Mouse (Mus musculus): ENCODE measurements around the gene Itsn1. TPM values are rescaled to one million over a fixed set of nuclear protein-coding genes. Genes with fewer than 3 reads are reported as not detected.

The Itsn1 gene
- polyA plus RNA-seq (2017; shearing (Covaris generic)), result 1 to 10 TPM; 2.1 to 3.0 TPM

DNA sequence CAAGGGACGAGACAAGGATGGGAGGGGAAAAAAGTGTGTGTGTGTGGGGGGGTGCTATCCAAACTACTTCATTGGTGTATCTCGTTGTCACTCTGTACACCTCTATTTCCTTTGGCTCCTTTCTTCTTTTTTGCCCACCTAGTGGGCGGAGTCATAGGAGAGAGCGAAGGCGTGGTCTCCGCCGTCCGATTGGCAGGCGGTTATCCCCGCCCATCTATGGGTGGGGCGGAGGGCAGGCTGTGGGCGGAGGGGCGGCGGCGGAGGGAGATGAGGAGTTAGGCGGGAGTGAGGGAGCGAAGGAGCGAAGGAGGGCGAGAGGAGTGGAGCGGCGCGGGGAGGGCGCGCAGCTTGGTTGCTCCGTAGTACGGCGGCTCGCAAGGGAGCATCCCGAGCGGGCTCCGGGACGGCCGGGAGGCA is at the start of gene Itsn1:
TSS of gene Itsn1 (plus strand) at position 216 of the 417 bp plus-strand sequence.

DNA sequence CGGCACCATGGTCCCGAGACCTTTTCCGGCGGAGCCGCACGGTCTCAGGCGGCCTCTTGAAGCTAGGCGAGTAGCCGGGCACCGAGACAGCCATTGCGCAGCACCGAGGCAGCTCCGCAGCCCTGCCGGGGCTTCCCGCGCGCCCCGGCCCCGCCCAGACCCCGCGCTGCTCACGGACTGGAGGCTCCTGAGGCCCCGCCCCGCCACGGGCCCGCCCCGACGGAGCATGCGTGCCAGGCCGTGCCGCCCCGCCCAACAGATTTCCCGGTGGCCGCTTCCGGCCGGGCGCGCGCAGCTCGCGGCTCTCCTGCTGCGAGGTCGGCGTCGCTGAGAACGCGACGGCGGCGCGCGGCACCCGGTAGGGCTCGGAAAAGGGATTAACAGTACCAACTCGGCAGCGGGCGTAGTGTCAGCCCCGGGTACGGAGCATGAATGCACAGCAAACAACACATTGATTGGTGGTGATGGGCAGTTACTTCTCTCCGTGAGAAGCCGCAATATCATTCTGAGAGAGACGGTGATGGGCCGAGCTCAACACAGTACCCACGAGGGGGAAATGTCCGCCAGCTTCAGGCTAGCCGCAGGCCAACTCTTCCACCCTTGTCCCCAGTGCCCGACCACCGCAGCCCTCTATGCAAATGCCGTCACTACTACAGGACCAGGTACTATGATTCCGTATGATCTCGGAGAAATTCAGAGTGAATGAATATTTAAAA is 40.3 kb upstream of the Itsn1 start, which contains the start of gene Donson:
TSS of gene Donson (minus strand) at position 152 of the 716 bp plus-strand sequence.

GRCm38 (mm10) chr16:91728123-91729065 is 687 bp upstream of the Itsn1 start, which contains the start of gene Cryzl1:
Gene Cryzl1, minus strand, starts transcription at chr16:91728975.

Other genes with a start within 250 kb of the Itsn1 start
- 100 to 1,000 TPM in 1 of 2 experiments, 10 to 100 TPM in 1; 92.5 to 155 TPM for gene Ifnar1, start 244.0 kb upstream of the Itsn1 start, polyA plus RNA-seq (2017; shearing (Covaris generic))
- gene Ifngr2, start 182.2 kb upstream of the Itsn1 start, polyA plus RNA-seq (2017; shearing (Covaris generic)), result 10 to 100 TPM; 38.0 to 71.5 TPM
- gene Tmem50b, start 131.5 kb upstream of the Itsn1 start, polyA plus RNA-seq (2017; shearing (Covaris generic)), result 10 to 100 TPM; 36.0 to 42.7 TPM
- 1 to 10 TPM; 1.4 to 2.1 TPM for gene Dnajc28, start 110.3 kb upstream of the Itsn1 start, polyA plus RNA-seq (2017; shearing (Covaris generic))
- 10 to 100 TPM; 64.2 to 100.0 TPM for gene Gart, start 82.3 kb upstream of the Itsn1 start, polyA plus RNA-seq (2017; shearing (Covaris generic))
- gene Son, start 81.8 kb upstream of the Itsn1 start, polyA plus RNA-seq (2017; shearing (Covaris generic)), result 100 to 1,000 TPM; 121 to 130 TPM
- 10 to 100 TPM; 71.1 to 75.7 TPM for gene Donson, start 40.5 kb upstream of the Itsn1 start, polyA plus RNA-seq (2017; shearing (Covaris generic))
- gene Cryzl1, start 306 bp upstream of the Itsn1 start, polyA plus RNA-seq (2017; shearing (Covaris generic)), result 10 to 100 TPM; 51.5 to 61.8 TPM